Mouse (Mus musculus): ENCODE data around the gene Gm14692. TPM values are rescaled to one million over a fixed set of nuclear protein-coding genes. Genes with fewer than 3 reads are reported as not detected.
"Not testable (repeated sequence)": the region's sequence is repeated elsewhere in the genome, so short reads cannot be mapped to it uniquely, and the experiment has no call there.

Gene Gm14692
- total RNA-seq (2021): not detected
- long read RNA-seq, experiment 1: 0 reads
- long read RNA-seq, experiment 2: 0 reads

DNA sequence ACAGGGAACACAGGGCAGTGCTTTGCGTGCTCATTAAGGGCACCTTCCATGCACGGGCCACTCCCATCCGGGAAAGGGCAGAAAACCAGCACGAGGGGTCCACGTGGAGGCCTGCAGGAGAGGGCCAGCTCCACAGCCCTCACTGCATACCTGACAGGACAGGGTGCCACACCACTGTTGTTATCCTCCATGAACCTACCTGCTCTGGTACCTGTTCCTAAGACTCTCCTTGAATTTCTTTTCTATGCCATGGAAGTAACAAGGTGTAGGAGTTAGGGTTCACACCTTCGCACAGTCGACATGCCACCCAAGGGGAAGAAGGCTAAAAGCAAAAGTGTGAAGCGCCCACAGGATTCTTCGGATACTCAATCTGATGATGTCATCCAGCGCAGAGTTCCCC is at the start of gene Gm14692:
Gene Gm14692 (plus strand): TSS at position 301 of the 400 bp plus-strand sequence.
- DNase-seq (ENCODE audit: low spot score in 2 of 2): not testable (repeated sequence)

DNA sequence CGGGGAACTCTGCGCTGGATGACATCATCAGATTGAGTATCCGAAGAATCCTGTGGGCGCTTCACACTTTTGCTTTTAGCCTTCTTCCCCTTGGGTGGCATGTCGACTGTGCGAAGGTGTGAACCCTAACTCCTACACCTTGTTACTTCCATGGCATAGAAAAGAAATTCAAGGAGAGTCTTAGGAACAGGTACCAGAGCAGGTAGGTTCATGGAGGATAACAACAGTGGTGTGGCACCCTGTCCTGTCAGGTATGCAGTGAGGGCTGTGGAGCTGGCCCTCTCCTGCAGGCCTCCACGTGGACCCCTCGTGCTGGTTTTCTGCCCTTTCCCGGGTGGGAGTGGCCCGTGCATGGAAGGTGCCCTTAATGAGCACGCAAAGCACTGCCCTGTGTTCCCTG is 2.0 kb upstream of the Gm14692 start, which contains the start of gene Gm1140:
Gene Gm1140 (minus strand): TSS at position 101 of the 400 bp plus-strand sequence.
- not testable (repeated sequence) for DNase-seq (ENCODE audit: low spot score in 2 of 2)

Other genes starting within 250 kb of the Gm14692 start
- gene Gm1140, start 2.1 kb upstream of the Gm14692 start, total RNA-seq (2021): not detected
- gene 4933436I01Rik, start 225.8 kb downstream of the Gm14692 start, total RNA-seq (2021): not detected